Mouse (Mus musculus): ENCODE results near the gene Camk2n2.
"Not testable (repeated sequence)": the region's sequence is repeated elsewhere in the genome, so short reads cannot be mapped to it uniquely, and the experiment has no call there.

The Camk2n2 gene

GRCm38 (mm10) chr16:20621191-20621990 is at the start of gene Camk2n2:
Gene Camk2n2, minus strand, starts transcription at chr16:20621287.
- no peak for DNase-seq (ENCODE audit: low spot score)

GRCm38 (mm10) chr16:20670291-20670690 is 49.2 kb upstream of the Camk2n2 start:
- no peak for DNase-seq (ENCODE audit: low spot score)

GRCm38 (mm10) chr16:20668013-20668412 is 46.9 kb upstream of the Camk2n2 start, which contains the start of gene Eif4g1:
Gene Eif4g1, plus strand, starts transcription at chr16:20668313.
- DNase-seq (ENCODE audit: low spot score): not testable (repeated sequence)

GRCm38 (mm10) chr16:20657661-20658060 is 36.6 kb upstream of the Camk2n2 start:
- no peak for DNase-seq (ENCODE audit: low spot score)

GRCm38 (mm10) chr16:20653315-20653714 is 32.2 kb upstream of the Camk2n2 start:
- DNase-seq (ENCODE audit: low spot score): no peak

GRCm38 (mm10) chr16:20651947-20652310 is 30.8 kb upstream of the Camk2n2 start:
- DNase-seq (ENCODE audit: low spot score): no peak

- DNase-seq (ENCODE audit: low spot score): peak; percentile 91
Observed at GRCm38 (mm10) chr16:20651076-20651946, 30.2 kb upstream of the Camk2n2 start, which contains the start of gene Psmd2. Gene Psmd2, plus strand, starts transcription at chr16:20651652.

- no peak for DNase-seq (ENCODE audit: low spot score)
Observed at GRCm38 (mm10) chr16:20643911-20644310, 22.8 kb upstream of the Camk2n2 start.

GRCm38 (mm10) chr16:20642161-20642560 is 21.1 kb upstream of the Camk2n2 start:
- no peak for DNase-seq (ENCODE audit: low spot score)

GRCm38 (mm10) chr16:20638367-20638766 is 17.3 kb upstream of the Camk2n2 start:
- no peak for DNase-seq (ENCODE audit: low spot score)

GRCm38 (mm10) chr16:20637410-20637809 is 16.3 kb upstream of the Camk2n2 start:
- no peak for DNase-seq (ENCODE audit: low spot score)

- no peak for DNase-seq (ENCODE audit: low spot score)
Observed at GRCm38 (mm10) chr16:20629731-20630634, 8.9 kb upstream of the Camk2n2 start, which contains the start of gene Ece2. Gene Ece2, plus strand, starts transcription at chr16:20629828.

- DNase-seq (ENCODE audit: low spot score): no peak
Observed at GRCm38 (mm10) chr16:20628871-20629391, 7.8 kb upstream of the Camk2n2 start.

- no peak for DNase-seq (ENCODE audit: low spot score)
Observed at GRCm38 (mm10) chr16:20623211-20623610, 2.1 kb upstream of the Camk2n2 start.

- no peak for DNase-seq (ENCODE audit: low spot score)
Observed at GRCm38 (mm10) chr16:20621991-20622685, 1.1 kb upstream of the Camk2n2 start.

GRCm38 (mm10) chr16:20620751-20621190 is 316 bp downstream of the Camk2n2 start:
- no peak for DNase-seq (ENCODE audit: low spot score)

GRCm38 (mm10) chr16:20620399-20620735 is 720 bp downstream of the Camk2n2 start:
- DNase-seq (ENCODE audit: low spot score): no peak

GRCm38 (mm10) chr16:20619541-20620398 is 1.3 kb downstream of the Camk2n2 start:
- DNase-seq (ENCODE audit: low spot score): no peak

GRCm38 (mm10) chr16:20611357-20612227 is 9.5 kb downstream of the Camk2n2 start, which contains the start of the genes Eef1akmt4, Gm49333 and Alg3:
Gene Eef1akmt4, plus strand, starts transcription at chr16:20611593.
Gene Gm49333, plus strand, starts transcription at chr16:20611610.
Gene Alg3, minus strand, starts transcription at chr16:20611735.
- DNase-seq (ENCODE audit: low spot score): peak; percentile 71

Data from left cerebral cortex, adult 11 months (tissue).